Comparison of ENCODE assay signal across 7 mouse cellular contexts in genomic region chr12:23968968-23969367, GRCm38 (mm10).
DNase-seq lines count a peak whose midpoint lies in the region; ATAC-seq and TF ChIP-seq lines count a peak whose summit lies in the region.
"Not testable (repeated sequence)": the region's sequence is repeated elsewhere in the genome, so short reads cannot be mapped to it uniquely, and the experiment has no call there.

No protein-coding gene starts in this region.

- H3K27ac ChIP-seq in embryonic facial prominence, embryonic 13.5 days; forebrain, postnatal 0 days (ENCODE audit: low read depth, low read length); hindbrain, embryonic 11.5 days (ENCODE audit: low read depth, low read length); kidney, embryonic 14.5 days (ENCODE audit: low read depth, low read length); limb, embryonic 15.5 days; midbrain, embryonic 15.5 days; stomach, embryonic 14.5 days (ENCODE audit: low read length): not testable (repeated sequence)

- DNase-seq in forebrain, postnatal 0 days; hindbrain, embryonic 11.5 days (ENCODE audit: low spot score): not testable (repeated sequence)

- H3K4me1 ChIP-seq in embryonic facial prominence, embryonic 13.5 days; forebrain, postnatal 0 days (ENCODE audit: insufficient read depth); hindbrain, embryonic 11.5 days (replicated peaks; ENCODE audit: control insufficient read depth, insufficient read depth, low read length); kidney, embryonic 14.5 days (ENCODE audit: control insufficient read depth, insufficient read depth, low read length); limb, embryonic 15.5 days; midbrain, embryonic 15.5 days; stomach, embryonic 14.5 days (ENCODE audit: control insufficient read depth, insufficient read depth, low read length): not testable (repeated sequence)

- not testable (repeated sequence) for H3K9me3 ChIP-seq in embryonic facial prominence, embryonic 13.5 days; forebrain, postnatal 0 days (ENCODE audit: low read length); hindbrain, embryonic 11.5 days (ENCODE audit: control insufficient read depth, low read length); kidney, embryonic 14.5 days (ENCODE audit: control insufficient read depth, low read length); limb, embryonic 15.5 days; midbrain, embryonic 15.5 days; stomach, embryonic 14.5 days (ENCODE audit: control insufficient read depth, low read depth, low read length)

- H3K4me2 ChIP-seq in embryonic facial prominence, embryonic 13.5 days, result peak overlapping the region; percentile 35; the same call in 1 of the 2 replicates
- not testable (repeated sequence) for H3K4me2 ChIP-seq in forebrain, postnatal 0 days (ENCODE audit: low read depth); hindbrain, embryonic 11.5 days (replicated peaks; ENCODE audit: low read depth, low read length); kidney, embryonic 14.5 days (replicated peaks; ENCODE audit: low read depth, low read length); stomach, embryonic 14.5 days (replicated peaks; ENCODE audit: low read depth, low read length)
- H3K4me2 ChIP-seq in limb, embryonic 15.5 days, result 0 out of 2 replicates have a peak overlapping the region, but pooled peaks have one; percentile 34
- H3K4me2 ChIP-seq in midbrain, embryonic 15.5 days, result peak overlapping the region; percentile 22; the same call in 1 of the 2 replicates

- peak overlapping the region; percentile 38 for H3K4me3 ChIP-seq in embryonic facial prominence, embryonic 13.5 days
- peak overlapping the region; percentile 14; the same call in 1 of the 2 replicates for H3K4me3 ChIP-seq in forebrain, postnatal 0 days (ENCODE audit: low read depth, low read length)
- 0 out of 2 replicates have a peak overlapping the region, but pooled peaks have one; percentile 22 for H3K4me3 ChIP-seq in hindbrain, embryonic 11.5 days (ENCODE audit: low read depth, low read length)
- H3K4me3 ChIP-seq in kidney, embryonic 14.5 days (ENCODE audit: low read length), result peak overlapping the region; percentile 29
- peak overlapping the region; percentile 36 for H3K4me3 ChIP-seq in limb, embryonic 15.5 days
- H3K4me3 ChIP-seq in midbrain, embryonic 15.5 days, result peak overlapping the region; percentile 28
- peak overlapping the region; percentile 19; the same call in 1 of the 2 replicates for H3K4me3 ChIP-seq in stomach, embryonic 14.5 days (ENCODE audit: low read depth, low read length)

- peak overlapping the region; percentile 44; the same call in 1 of the 2 replicates for H3K9ac ChIP-seq in embryonic facial prominence, embryonic 13.5 days
- not testable (repeated sequence) for H3K9ac ChIP-seq in forebrain, postnatal 0 days; hindbrain, embryonic 11.5 days (ENCODE audit: low read depth, low read length); kidney, embryonic 14.5 days (ENCODE audit: low read depth, low read length); limb, embryonic 15.5 days; midbrain, embryonic 15.5 days; stomach, embryonic 14.5 days (replicated peaks; ENCODE audit: low read depth, low read length)

- not testable (repeated sequence) for H3K27me3 ChIP-seq in embryonic facial prominence, embryonic 13.5 days; forebrain, postnatal 0 days (ENCODE audit: insufficient read depth, low read length); hindbrain, embryonic 11.5 days (ENCODE audit: control insufficient read depth, insufficient read depth, low read length); kidney, embryonic 14.5 days (ENCODE audit: control insufficient read depth, insufficient read depth, low read length); limb, embryonic 15.5 days; midbrain, embryonic 15.5 days (replicated peaks); stomach, embryonic 14.5 days (ENCODE audit: control insufficient read depth, insufficient read depth, low read length)

- not testable (repeated sequence) for TF ChIP-seq CTCF in forebrain, postnatal 0 days (IDR thresholded peaks at IDR 0.05; ENCODE audit: low read depth)

- WGBS in embryonic facial prominence, embryonic 13.5 days, result no CpG with 5 or more reads among the region's 44 CpGs
- under 1% methylated on average over 13 of the region's 44 CpGs for WGBS in forebrain, postnatal 0 days
- WGBS in hindbrain, embryonic 11.5 days, result 0% methylated on average over 6 of the region's 44 CpGs
- no CpG with 5 or more reads among the region's 44 CpGs for WGBS in kidney, embryonic 14.5 days
- no CpG with 5 or more reads among the region's 44 CpGs for WGBS in limb, embryonic 15.5 days
- WGBS in midbrain, embryonic 15.5 days, result no CpG with 5 or more reads among the region's 44 CpGs
- WGBS in stomach, embryonic 14.5 days, result no CpG with 5 or more reads among the region's 44 CpGs

- ATAC-seq in embryonic facial prominence, embryonic 13.5 days (ENCODE audit: insufficient number of reproducible peaks, insufficient read depth, low FRiP score, low TSS enrichment, low read depth); limb, embryonic 15.5 days (ENCODE audit: insufficient number of reproducible peaks, low FRiP score, low TSS enrichment, low read depth); stomach, embryonic 14.5 days (ENCODE audit: insufficient number of reproducible peaks, insufficient read depth, low FRiP score, low read depth): not testable (repeated sequence)
- peak; percentile 56; the same call in 1 of the 2 replicates for ATAC-seq in forebrain, postnatal 0 days
- ATAC-seq in hindbrain, embryonic 11.5 days (ENCODE audit: low FRiP score), result peak; percentile 76; the same call in 1 of the 2 replicates
- peak; percentile 89 for ATAC-seq in kidney, embryonic 14.5 days (ENCODE audit: low FRiP score, low TSS enrichment)
- ATAC-seq in midbrain, embryonic 15.5 days (replicated peaks), result 0 out of 2 replicates have a peak, but pooled peaks have one; percentile 45

- not testable (repeated sequence) for H3K36me3 ChIP-seq in embryonic facial prominence, embryonic 13.5 days; forebrain, postnatal 0 days (ENCODE audit: insufficient read depth); hindbrain, embryonic 11.5 days (ENCODE audit: control insufficient read depth, insufficient read depth, low read length); kidney, embryonic 14.5 days (ENCODE audit: control insufficient read depth, insufficient read depth, low read length); limb, embryonic 15.5 days; midbrain, embryonic 15.5 days (replicated peaks); stomach, embryonic 14.5 days (ENCODE audit: control insufficient read depth, insufficient read depth, low read length)
